Mouse (Mus musculus) embryo, embryonic 10.5 days (tissue): ENCODE data around the gene Glt1d1.
"Not testable (repeated sequence)": the region's sequence is repeated elsewhere in the genome, so short reads cannot be mapped to it uniquely, and the experiment has no call there.

Experiments
- DNase-seq: peaks from one replicate; pipeline ENCODE4 v3.0.0-alpha.2; 2015; ENCODE audit warnings: low spot score

The Glt1d1 gene

GRCm38 (mm10) chr5:127698525-127698924 is 66.5 kb downstream of the Glt1d1 start:
- DNase-seq = no peak

- no peak for DNase-seq
These were observed 67.6 kb downstream of the Glt1d1 start for GRCm38 (mm10) chr5:127699679-127700078.

DNA sequence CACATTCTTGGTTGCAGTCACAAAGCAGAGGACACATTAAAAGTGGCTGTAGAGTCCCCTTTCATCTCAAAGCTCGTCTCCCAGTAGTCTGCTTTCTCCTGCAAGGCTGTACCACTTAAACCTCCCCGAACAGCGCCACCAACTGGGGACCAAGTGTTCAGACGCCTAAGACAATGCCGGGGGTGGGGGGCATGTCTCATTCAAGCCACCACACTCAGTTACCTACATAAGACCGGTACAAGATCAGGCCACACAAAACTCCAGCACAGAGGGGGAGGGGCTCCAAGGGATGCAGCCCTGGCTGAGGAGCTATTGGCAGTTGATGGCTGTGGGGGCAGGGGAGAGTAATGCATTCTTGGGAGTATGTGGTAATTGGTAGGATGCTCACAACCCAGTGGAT is 68.1 kb downstream of the Glt1d1 start:
- no peak for DNase-seq

DNA sequence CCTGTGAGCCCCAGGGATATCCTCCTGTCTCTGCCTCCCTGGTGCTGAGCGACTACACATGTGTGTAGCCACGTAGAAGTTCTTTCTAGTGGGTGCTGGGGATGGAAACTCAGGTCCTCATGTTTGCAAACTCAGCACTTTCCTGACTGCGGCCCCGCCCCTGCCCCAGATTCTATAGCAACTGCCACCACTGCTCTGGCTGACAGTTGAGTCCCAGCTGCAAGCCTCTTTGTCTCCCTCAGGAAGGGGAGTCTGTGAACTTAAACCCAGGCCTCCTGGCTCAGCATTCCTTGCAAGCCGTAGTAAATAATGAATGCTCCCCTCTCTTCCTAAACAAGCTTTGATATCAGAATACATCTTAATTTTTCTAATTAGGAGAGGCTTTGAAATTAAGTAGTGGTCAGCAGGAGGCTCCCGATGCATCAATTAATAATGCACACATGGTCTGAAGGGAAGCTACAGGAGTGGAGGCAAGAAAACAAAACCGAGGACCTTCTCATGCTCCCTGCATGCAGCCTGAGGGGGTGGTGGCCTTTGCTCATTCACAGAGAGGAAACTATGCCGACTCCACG is 71.6 kb downstream of the Glt1d1 start:
- DNase-seq = no peak

- DNase-seq = no peak
These were observed 73.2 kb downstream of the Glt1d1 start for GRCm38 (mm10) chr5:127705225-127705624.

DNA sequence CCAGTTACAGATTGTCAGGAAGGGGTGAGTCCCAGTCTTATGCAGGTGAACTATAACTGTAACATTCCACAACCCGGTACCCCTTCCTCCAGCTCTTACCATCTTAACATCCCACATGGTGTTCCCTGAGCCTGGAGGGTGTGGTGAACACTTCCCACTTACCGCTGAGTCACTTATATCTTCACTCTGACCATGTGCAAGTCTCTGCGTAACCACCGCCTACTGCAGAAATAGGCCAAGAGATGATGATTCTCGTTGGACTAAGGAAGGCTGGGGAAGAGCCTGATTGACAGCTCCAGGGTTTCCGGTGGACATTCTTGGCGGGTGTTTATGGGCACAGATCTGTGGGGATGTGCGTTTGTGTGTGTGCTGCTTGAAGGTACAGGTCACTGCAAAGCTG is 73.9 kb downstream of the Glt1d1 start:
- DNase-seq = no peak

GRCm38 (mm10) chr5:127708143-127708542 is 76.1 kb downstream of the Glt1d1 start:
- no peak for DNase-seq

DNA sequence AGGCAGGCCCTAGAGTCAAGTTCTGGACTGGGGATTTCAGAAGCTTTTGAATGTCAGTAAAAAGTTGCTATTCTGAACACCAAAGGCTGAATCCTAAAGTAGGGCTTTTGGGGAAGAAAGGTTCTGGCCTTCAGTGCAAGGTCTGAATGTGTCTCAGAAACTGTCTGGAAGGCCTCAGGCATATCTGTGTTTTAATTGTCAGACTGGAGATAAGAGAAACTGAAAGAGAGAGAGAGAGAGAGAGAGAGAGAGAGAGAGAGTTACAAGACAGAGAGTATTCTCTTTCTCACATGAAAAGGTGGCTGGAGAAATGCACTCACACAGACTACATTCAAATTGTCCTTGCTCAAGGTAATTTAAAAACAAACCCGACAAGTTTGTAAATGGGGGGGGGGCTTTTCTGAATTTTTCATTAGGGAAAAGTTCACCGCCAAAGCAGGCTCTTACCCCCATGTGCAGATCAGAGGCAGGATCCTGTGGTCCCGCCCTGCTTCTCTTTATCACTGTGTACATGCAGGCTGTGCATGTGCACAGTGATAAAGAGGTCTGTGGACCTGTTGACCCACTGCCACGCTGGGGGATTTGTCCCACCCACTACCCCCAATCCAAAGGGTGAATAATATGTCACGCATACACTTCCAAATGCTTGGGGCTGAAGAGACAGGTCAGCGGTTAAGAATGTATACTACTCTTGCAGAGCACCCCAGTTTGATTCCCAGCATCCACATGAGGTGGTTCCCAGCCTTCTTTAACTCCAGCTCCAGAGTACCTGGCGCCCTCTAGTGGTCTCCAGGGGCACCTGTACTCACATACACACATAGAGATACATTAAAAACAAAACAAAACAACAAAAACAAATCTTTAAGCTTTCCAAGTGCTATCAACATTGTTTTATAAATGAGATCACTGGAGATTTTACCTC is 83.0 kb downstream of the Glt1d1 start:
- DNase-seq = no peak

DNA sequence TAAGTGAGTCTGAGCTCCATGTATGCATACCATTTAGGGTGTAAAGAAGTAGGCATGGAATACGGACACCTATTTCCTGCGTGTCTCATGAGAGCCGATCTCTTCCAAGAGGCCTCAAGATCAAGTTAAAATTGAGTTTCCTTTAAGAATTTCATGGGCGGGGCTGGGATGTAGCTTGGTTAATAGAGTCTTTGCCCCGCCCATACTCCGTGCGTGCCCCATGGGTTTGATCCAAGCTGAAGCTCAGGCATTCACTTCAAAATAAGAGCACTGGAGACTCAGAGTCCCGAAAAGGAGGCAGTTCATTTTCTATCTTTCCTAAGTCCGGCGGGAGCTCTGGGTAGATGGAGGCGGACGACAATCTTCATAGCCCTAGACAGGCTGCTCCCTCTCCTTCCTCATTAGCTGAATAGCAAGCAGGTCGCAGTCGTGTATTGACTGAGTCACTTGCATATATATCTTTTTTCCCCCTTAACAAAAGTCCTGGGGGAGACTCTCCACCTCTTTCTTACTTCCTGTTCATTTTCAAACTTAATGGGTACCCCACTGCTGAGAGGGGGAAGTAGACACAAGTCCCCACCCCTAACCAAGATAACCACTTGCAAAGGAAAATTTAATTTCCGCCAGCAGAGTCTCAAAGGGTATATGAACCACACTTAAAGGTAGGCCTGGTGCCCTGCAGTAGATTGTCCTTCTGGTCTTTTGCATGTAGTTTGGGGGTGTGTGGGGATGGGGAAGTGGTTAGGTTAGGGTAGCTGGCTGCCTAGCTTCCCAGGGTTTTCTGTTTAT is 88.7 kb downstream of the Glt1d1 start:
- DNase-seq = peak; percentile 87

DNA sequence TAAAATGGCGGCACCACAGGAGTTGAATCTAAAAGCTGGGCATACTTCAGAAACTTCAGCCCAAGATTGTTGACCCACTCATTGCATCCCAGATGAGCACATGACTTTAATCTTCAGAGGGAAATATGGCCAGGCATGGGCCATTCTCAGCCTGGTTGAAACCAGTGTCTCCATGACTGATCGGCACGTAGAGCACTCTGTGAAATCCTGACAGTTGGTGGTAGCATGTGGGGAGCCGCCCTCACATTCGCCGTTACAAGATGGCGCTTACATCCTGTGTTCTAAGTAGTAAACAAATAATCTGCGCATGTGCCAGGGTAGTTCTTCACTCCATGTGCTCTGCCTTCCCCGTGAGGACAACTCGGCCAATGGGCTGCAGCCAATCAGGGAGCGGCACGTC is 90.1 kb downstream of the Glt1d1 start:
- DNase-seq = not testable (repeated sequence)

GRCm38 (mm10) chr5:127730351-127730750 is 98.3 kb downstream of the Glt1d1 start:
- no peak for DNase-seq

GRCm38 (mm10) chr5:127741331-127741730 is 109.3 kb downstream of the Glt1d1 start:
- DNase-seq = no peak

- not testable (repeated sequence) for DNase-seq
These were observed 117.5 kb downstream of the Glt1d1 start for GRCm38 (mm10) chr5:127749540-127749939.

GRCm38 (mm10) chr5:127751262-127751975 is 119.4 kb downstream of the Glt1d1 start:
- DNase-seq = peak; percentile 54

DNA sequence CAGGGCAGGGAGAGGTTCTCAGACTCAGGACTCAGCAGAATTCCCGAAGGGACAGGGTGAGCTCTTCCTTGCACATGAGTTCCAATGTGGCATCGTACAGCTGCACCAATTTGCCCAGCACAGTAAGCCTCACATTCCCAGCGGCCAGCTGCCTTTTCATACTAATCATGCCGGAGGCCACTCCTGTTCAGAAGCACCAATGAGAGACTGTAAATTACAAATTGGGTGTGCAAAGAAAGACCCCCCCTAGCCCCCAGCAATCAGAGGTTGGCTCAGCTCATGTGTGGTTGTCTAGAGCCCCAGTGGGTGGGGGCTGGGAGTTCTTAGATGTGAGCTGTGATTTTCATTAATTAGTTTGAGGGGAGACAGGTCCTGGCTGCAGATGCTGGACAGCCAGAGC is 123.5 kb downstream of the Glt1d1 start:
- DNase-seq = no peak

DNA sequence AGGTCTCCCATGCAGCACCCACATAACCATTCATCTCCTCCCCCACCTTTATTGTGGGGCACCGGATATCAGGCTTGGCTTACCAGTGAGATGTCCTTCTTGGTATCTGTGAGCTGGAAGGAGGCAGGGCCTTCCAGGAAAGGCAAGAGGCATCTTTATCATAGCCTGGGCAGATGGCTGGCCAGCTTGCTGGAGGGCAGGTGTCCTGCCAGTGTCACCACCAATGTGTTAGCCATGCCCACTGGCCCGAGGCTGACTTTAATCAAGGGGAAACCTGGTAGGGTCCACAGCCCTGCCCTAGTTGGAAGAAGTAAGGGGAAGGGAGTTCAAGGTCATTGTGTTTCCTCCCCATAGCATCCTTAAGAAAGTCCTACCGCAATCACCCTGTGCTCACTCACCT is 123.9 kb downstream of the Glt1d1 start:
- DNase-seq = no peak

GRCm38 (mm10) chr5:127756671-127757423 is 124.8 kb downstream of the Glt1d1 start:
- no peak for DNase-seq

DNA sequence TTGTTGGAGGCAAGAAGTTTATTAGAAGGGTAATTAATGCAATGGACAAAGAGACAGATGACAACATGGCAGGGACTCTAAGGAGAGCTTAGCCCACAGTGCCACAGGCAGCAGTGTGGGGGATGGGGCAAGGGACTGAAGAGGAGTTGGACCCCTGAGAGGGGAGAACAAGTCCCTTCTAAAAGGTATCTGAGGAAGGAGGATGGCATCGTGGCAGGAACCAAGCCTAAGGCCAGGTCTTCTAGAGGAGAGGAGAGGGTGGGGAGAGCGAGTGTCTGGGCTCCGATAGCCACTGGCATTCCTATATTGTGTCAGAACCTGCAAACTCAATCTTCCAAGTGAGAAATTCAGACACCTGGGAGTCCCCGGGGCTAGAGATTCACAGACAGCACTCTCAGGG is 126.5 kb downstream of the Glt1d1 start:
- no peak for DNase-seq
